In the genomic region with DNA sequence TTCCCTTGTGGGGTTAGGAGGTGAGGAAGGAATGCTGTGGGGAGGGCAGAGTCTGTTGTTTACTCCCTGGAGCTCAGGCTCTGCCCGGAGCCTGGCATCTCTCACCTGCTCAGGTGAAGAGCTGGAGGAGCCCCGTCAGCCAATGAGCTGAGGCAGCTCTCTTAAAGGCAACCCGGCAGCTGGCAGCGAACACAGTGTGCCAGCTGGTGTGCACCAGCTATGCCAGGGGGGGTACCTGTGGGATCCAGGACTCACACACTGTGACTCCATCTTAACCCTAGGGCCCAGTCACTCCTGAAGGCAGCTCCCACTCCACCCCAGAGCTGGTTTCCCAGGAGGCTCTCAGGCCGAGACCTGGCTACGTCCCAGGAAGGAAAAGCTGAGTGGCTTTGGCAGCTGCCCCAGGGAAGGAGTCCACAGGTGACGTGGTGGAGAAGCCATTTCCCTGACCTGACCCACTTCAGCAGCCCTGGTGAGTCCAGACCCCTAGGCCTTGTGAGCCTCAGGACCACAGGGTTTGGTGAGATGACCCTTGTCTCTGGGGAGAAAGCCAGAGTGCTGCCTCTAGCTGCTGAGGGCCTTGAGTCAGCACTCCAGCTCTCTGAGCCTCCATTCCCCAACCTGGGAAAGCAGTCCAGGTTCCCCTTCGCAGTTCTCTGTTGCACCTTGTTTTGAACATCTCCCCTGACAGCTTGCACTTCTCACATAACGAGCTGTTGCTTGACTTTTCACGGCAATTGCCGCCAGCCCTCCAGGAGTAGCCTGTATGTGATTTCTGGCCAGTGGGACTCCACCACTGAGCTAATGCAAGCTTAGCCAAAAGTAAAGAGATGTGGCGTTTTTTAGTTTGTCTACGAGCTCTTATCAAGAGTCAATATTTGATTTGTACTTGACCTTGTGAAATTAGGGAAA, we compare ENCODE assay signal across 9 mouse cellular contexts. TPM values are rescaled to one million over a fixed set of nuclear protein-coding genes. Genes with fewer than 3 reads are reported as not detected.
A peak's percentile ranks its signal among the peaks of the same experiment; 100 is the strongest.
DNase-seq lines count a peak whose midpoint lies in the region; ATAC-seq and TF ChIP-seq lines count a peak whose summit lies in the region.
"Had no signal": no experiment of that assay in that cellular context is flagged by ENCODE, and none has a peak within 500 bp of the region (broad histone marks: within the 10 kb centered on the region; RNA-seq: fewer than 3 reads in every experiment).

No protein-coding gene starts in this region.

- peak; percentile 40 for DNase-seq in urinary bladder, adult 2 months (ENCODE audit: low spot score)
- no peak for DNase-seq in urinary bladder, postnatal 4 days (ENCODE audit: low spot score in 2 of 2)
- no peak for DNase-seq in forebrain, postnatal 0 days
- no peak for DNase-seq in right cerebral cortex, adult 2 months (ENCODE audit: low spot score in 2 of 2)
- DNase-seq in forebrain, embryonic 10.5 days (ENCODE audit: extremely low spot score, low spot score): no peak

- WGBS in intestine, embryonic 15.5 days: 66% methylated on average over 13 of the region's 13 CpGs
- WGBS in lung, embryonic 15.5 days: 39% methylated on average over 13 of the region's 13 CpGs
- WGBS in forebrain, postnatal 0 days: 66% methylated on average over 13 of the region's 13 CpGs
- 79% methylated on average over 13 of the region's 13 CpGs for WGBS in forebrain, embryonic 10.5 days

- H3K27me3 ChIP-seq in intestine, embryonic 15.5 days (replicated peaks): no peaks in the 10 kb centered on the region
- no peaks in the 10 kb centered on the region for H3K27me3 ChIP-seq in lung, embryonic 15.5 days
- H3K27me3 ChIP-seq in forebrain, postnatal 0 days (ENCODE audit: insufficient read depth, low read length): no peaks in the 10 kb centered on the region
- H3K27me3 ChIP-seq in forebrain, embryonic 10.5 days (ENCODE audit: poor library complexity, severe bottlenecking): no peaks in the 10 kb centered on the region
- H3K27me3 ChIP-seq: Patski had no signal

- H3K4me2 ChIP-seq in intestine, embryonic 15.5 days (replicated peaks): no peak overlapping the region; the same call in 1 of the 2 replicates
- H3K4me2 ChIP-seq in lung, embryonic 15.5 days: peak overlapping the region; percentile 23
- H3K4me2 ChIP-seq in forebrain, postnatal 0 days (ENCODE audit: low read depth): no peak overlapping the region
- H3K4me2 ChIP-seq: heart, embryonic 13.5 days had no signal

- H3K27ac ChIP-seq in intestine, embryonic 15.5 days: no peak overlapping the region
- H3K27ac ChIP-seq in lung, embryonic 15.5 days: peak overlapping the region; percentile 97
- no peak overlapping the region for H3K27ac ChIP-seq in forebrain, postnatal 0 days (ENCODE audit: low read depth, low read length)
- no peak overlapping the region for H3K27ac ChIP-seq in forebrain, embryonic 10.5 days
- H3K27ac ChIP-seq: heart, embryonic 13.5 days had no signal

- peak; percentile 52 for ATAC-seq in intestine, embryonic 15.5 days
- peak; percentile 69 for ATAC-seq in lung, embryonic 15.5 days (ENCODE audit: borderline replicate concordance, extremely low read depth, low FRiP score, low TSS enrichment)
- ATAC-seq in forebrain, postnatal 0 days: no peak
- ATAC-seq: Patski had no signal

- no peak overlapping the region for H3K4me3 ChIP-seq in intestine, embryonic 15.5 days (replicated peaks)
- no peak overlapping the region for H3K4me3 ChIP-seq in lung, embryonic 15.5 days
- H3K4me3 ChIP-seq in forebrain, postnatal 0 days (ENCODE audit: low read depth, low read length): no peak overlapping the region
- no peak overlapping the region for H3K4me3 ChIP-seq in forebrain, embryonic 10.5 days
- H3K4me3 ChIP-seq: heart, embryonic 13.5 days had no signal

- TF ChIP-seq CTCF in forebrain, postnatal 0 days (IDR thresholded peaks at IDR 0.05; ENCODE audit: low read depth): no peak

- H3K9me3 ChIP-seq in intestine, embryonic 15.5 days: no peaks in the 10 kb centered on the region
- H3K9me3 ChIP-seq in lung, embryonic 15.5 days: no peaks in the 10 kb centered on the region
- no peaks in the 10 kb centered on the region for H3K9me3 ChIP-seq in forebrain, postnatal 0 days (ENCODE audit: low read length)
- peaks cover 1% of the 10 kb centered on the region; the same call in 1 of the 2 replicates for H3K9me3 ChIP-seq in forebrain, embryonic 10.5 days
- H3K9me3 ChIP-seq: heart, embryonic 13.5 days had no signal

- H3K9ac ChIP-seq in intestine, embryonic 15.5 days: no peak overlapping the region
- no peak overlapping the region for H3K9ac ChIP-seq in lung, embryonic 15.5 days
- H3K9ac ChIP-seq in forebrain, postnatal 0 days: no peak overlapping the region
- H3K9ac ChIP-seq: heart, embryonic 13.5 days had no signal

- H3K36me3 ChIP-seq in intestine, embryonic 15.5 days: no peaks in the 10 kb centered on the region
- no peaks in the 10 kb centered on the region for H3K36me3 ChIP-seq in lung, embryonic 15.5 days
- no peaks in the 10 kb centered on the region for H3K36me3 ChIP-seq in forebrain, postnatal 0 days (ENCODE audit: insufficient read depth)
- no peaks in the 10 kb centered on the region for H3K36me3 ChIP-seq in forebrain, embryonic 10.5 days (replicated peaks)
- H3K36me3 ChIP-seq: heart, embryonic 13.5 days had no signal

- H3K4me1 ChIP-seq in intestine, embryonic 15.5 days (replicated peaks): peaks cover 9% of the 10 kb centered on the region
- peaks cover 29% of the 10 kb centered on the region for H3K4me1 ChIP-seq in lung, embryonic 15.5 days
- no peaks in the 10 kb centered on the region for H3K4me1 ChIP-seq in forebrain, postnatal 0 days (ENCODE audit: insufficient read depth)
- peaks cover 10% of the 10 kb centered on the region for H3K4me1 ChIP-seq in forebrain, embryonic 10.5 days

RNA-seq across cellular contexts. Expression of a gene that starts 35.6 kb away (rescaled TPM):
- polyA plus RNA-seq in urinary bladder, adult 2 months (2012; rRNA removed): 31.1 and 42.6 TPM in 2 replicates
- 21.1 and 23.5 TPM in 2 replicates for polyA plus RNA-seq in intestine, embryonic 15.5 days (2015; fragmentation: Nextera tagmentation; extraction: Ambion mirVana)
- 19.0 and 19.5 TPM in 2 replicates for polyA plus RNA-seq in lung, embryonic 15.5 days (2015; fragmentation: Nextera tagmentation; extraction: Ambion mirVana)
- 33.0 and 43.9 TPM in 2 replicates for total RNA-seq in forebrain, postnatal 0 days (2014; rRNA removed)
- polyA plus RNA-seq in forebrain, postnatal 0 days (2015; fragmentation: Nextera tagmentation; extraction: Ambion mirVana): 7.6 and 13.3 TPM in 2 replicates
- 17.3 and 18.6 TPM in 2 replicates for polyA plus RNA-seq in forebrain, embryonic 10.5 days (2016; fragmentation: Nextera tagmentation; extraction: Ambion mirVana)
